Mouse (Mus musculus): ENCODE measurements around the gene Acrbp. TPM values are rescaled to one million over a fixed set of nuclear protein-coding genes. Genes with fewer than 3 reads are reported as not detected.
A peak's percentile ranks its signal among the peaks of the same experiment; 100 is the strongest.

The Acrbp gene
- total and polyA plus RNA-seq, 2 experiments from 2014 or later: 11.3 to 13.8 TPM

DNA sequence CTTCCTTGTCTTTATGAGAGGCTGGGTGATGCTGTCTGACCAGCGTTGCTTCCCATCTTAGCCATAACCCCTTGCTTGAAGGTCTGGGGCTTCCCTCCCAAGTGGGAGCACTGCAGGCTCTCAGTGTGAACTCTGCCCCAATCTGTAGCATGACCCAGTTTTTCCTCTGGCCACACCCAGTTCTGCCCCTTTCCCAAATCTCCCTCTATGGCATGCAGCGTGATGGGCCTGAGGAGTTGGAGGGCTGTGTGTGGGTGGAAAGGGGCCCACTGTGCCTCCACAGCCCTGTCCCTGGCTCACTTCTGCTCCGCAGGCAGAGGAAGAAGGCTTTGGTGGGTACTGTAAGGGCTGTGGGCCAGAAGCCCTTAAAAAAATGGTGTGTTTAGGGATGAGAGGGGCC, 49.0 kb downstream of the Acrbp start:
- Histone ChIP-seq H3K9me3 (ENCODE audit: low read length) (no peaks in the 10 kb centered on the region), H3K4me3 (ENCODE audit: low read depth, low read length) (peak overlapping the region; percentile 90), H3K27me3 (ENCODE audit: insufficient read depth, low read length) (no peaks in the 10 kb centered on the region), H3K4me1 (ENCODE audit: insufficient read depth) (peaks cover 27% of the 10 kb centered on the region), H3K27ac (ENCODE audit: low read depth, low read length) (peak overlapping the region; percentile 40; the same call in 1 of the 2 replicates), H3K4me2 (ENCODE audit: low read depth) (peak overlapping the region; percentile 85), H3K36me3 (ENCODE audit: insufficient read depth) (peaks cover 32% of the 10 kb centered on the region), H3K9ac (peak overlapping the region; percentile 83)
- TF ChIP-seq CTCF (IDR thresholded peaks at IDR 0.05; ENCODE audit: low read depth): no peak
- DNase-seq (no peak), ATAC-seq (no peak)
- 58% methylated on average over 3 of the region's 3 CpGs for WGBS

DNA sequence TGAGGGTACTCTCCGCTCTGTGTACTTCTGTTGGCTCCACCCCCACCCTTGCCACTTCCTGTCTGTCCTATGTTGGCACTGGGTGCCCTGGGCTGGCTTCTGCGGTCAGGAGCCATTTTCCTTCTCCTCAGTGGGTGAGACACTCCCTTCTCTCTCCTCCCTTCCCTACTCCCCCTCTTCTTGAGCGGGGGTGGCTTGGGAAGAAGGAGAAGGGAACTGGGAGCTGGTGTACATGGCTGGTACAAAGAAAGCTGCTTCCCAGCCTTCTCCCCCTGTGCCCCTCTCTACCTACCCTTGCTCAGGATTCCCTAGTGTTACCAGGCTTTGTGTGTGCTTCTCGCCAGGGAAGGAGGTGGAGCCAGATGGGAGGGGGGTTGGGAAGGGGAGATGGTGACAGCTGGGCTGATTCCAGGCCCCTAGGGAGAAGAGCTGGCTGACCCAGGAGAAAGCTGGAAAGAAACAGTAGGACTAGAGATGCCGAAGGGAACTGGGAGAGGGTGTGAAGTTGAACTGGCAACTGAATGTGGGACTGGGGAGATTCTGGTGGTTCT, 50.0 kb downstream of the Acrbp start:
- Histone ChIP-seq H3K27me3 (ENCODE audit: insufficient read depth, low read length) (no peaks in the 10 kb centered on the region), H3K9me3 (ENCODE audit: low read length) (no peaks in the 10 kb centered on the region), H3K4me2 (ENCODE audit: low read depth) (peak overlapping the region; percentile 85), H3K4me3 (ENCODE audit: low read depth, low read length) (peak overlapping the region; percentile 11; the same call in 1 of the 2 replicates), H3K36me3 (ENCODE audit: insufficient read depth) (peaks cover 42% of the 10 kb centered on the region), H3K27ac (ENCODE audit: low read depth, low read length) (peak overlapping the region; percentile 76), H3K4me1 (ENCODE audit: insufficient read depth) (peaks cover 27% of the 10 kb centered on the region), H3K9ac (peak overlapping the region; percentile 83)
- no peak for TF ChIP-seq CTCF (IDR thresholded peaks at IDR 0.05; ENCODE audit: low read depth)
- ATAC-seq (no peak), DNase-seq (peak; percentile 61)
- WGBS: 18% methylated on average over 5 of the region's 5 CpGs

DNA sequence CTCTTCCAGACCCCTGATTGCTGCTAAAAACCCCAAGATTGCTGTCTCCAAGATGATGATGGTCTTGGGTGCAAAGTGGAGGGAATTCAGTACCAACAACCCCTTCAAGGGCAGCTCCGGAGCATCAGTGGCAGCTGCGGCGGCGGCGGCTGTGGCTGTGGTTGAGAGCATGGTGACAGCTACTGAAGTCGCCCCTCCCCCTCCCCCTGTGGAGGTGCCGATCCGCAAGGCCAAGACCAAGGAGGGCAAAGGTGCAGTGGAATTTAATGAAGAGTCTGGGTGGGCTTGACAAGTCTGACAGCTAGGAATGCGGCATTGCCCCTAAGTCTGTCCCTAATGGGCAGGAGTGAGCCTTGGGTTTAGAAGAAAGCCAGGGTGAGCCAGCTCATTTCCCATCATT, 52.0 kb downstream of the Acrbp start:
- Histone ChIP-seq H3K4me2 (ENCODE audit: low read depth) (no peak overlapping the region), H3K9me3 (ENCODE audit: low read length) (no peaks in the 10 kb centered on the region), H3K27me3 (ENCODE audit: insufficient read depth, low read length) (no peaks in the 10 kb centered on the region), H3K36me3 (ENCODE audit: insufficient read depth) (peaks cover 61% of the 10 kb centered on the region), H3K4me3 (ENCODE audit: low read depth, low read length) (no peak overlapping the region), H3K9ac (no peak overlapping the region), H3K27ac (ENCODE audit: low read depth, low read length) (no peak overlapping the region), H3K4me1 (ENCODE audit: insufficient read depth) (peaks cover 27% of the 10 kb centered on the region)
- ATAC-seq (no peak), DNase-seq (no peak)
- no peak for TF ChIP-seq CTCF (IDR thresholded peaks at IDR 0.05; ENCODE audit: low read depth)
- WGBS: 82% methylated on average over 9 of the region's 9 CpGs

GRCm38 (mm10) chr6:125104223-125104622, 54.7 kb downstream of the Acrbp start:
- H3K4me2 ChIP-seq (ENCODE audit: low read depth): no peak overlapping the region
- H3K9me3 ChIP-seq (ENCODE audit: low read length): no peaks in the 10 kb centered on the region
- H3K27ac ChIP-seq (ENCODE audit: low read depth, low read length): no peak overlapping the region
- no peak for ATAC-seq
- TF ChIP-seq CTCF (IDR thresholded peaks at IDR 0.05; ENCODE audit: low read depth): no peak
- no peak for DNase-seq
- H3K9ac ChIP-seq: no peak overlapping the region
- no peak overlapping the region for H3K4me3 ChIP-seq (ENCODE audit: low read depth, low read length)
- WGBS: 92% methylated on average over 4 of the region's 4 CpGs
- H3K4me1 ChIP-seq (ENCODE audit: insufficient read depth): peaks cover 10% of the 10 kb centered on the region; the same call in 1 of the 2 replicates
- peaks cover 89% of the 10 kb centered on the region for H3K36me3 ChIP-seq (ENCODE audit: insufficient read depth)
- no peaks in the 10 kb centered on the region for H3K27me3 ChIP-seq (ENCODE audit: insufficient read depth, low read length)

DNA sequence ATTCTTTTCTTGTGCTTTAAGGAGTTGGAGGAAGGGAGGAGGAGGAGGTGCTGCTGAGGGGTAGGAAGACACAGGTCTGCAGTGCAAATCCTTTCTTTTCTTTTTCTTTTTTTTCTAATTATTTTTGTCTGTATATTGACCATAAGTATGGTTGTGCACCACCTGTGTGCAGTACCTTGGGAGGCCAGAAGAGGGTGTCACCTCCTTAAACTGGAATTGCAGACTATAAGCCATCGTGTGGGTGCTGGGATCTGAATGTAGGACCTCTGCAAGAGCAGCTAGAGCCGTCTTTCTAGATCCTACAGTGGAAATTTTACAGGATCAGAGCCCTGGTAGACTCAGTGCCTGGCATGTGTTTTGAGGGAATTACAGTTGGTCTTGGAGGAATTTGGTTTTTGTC, 58.2 kb downstream of the Acrbp start:
- no peaks in the 10 kb centered on the region for H3K27me3 ChIP-seq (ENCODE audit: insufficient read depth, low read length)
- no peak overlapping the region for H3K4me3 ChIP-seq (ENCODE audit: low read depth, low read length)
- DNase-seq (no peak), ATAC-seq (no peak)
- H3K4me1 ChIP-seq (ENCODE audit: insufficient read depth): no peaks in the 10 kb centered on the region
- 91% methylated on average over 2 of the region's 2 CpGs for WGBS
- H3K4me2 ChIP-seq (ENCODE audit: low read depth): no peak overlapping the region
- H3K36me3 ChIP-seq (ENCODE audit: insufficient read depth): peaks cover 97% of the 10 kb centered on the region
- H3K9me3 ChIP-seq (ENCODE audit: low read length): no peaks in the 10 kb centered on the region
- TF ChIP-seq CTCF (IDR thresholded peaks at IDR 0.05; ENCODE audit: low read depth): peak; percentile 42
- no peak overlapping the region for H3K9ac ChIP-seq
- H3K27ac ChIP-seq (ENCODE audit: low read depth, low read length): no peak overlapping the region

DNA sequence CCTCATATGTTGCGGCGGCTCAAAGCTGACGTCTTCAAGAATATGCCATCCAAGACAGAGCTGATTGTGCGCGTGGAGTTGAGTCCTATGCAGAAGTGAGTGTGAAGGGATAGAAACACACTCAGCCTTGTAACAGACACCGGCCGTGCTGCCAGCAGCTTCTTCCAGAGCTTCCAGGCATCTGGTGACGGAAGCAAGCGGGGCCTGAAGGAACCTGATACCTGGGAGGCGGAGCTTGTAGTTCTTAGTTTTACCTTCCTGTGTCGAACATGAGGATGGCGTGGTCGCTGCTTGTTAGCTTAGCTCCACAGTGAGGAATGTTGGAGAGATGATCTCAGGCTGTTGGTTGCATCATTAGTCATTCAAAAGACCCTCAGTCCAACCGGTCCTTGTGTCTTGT, 59.9 kb downstream of the Acrbp start:
- Histone ChIP-seq H3K4me1 (ENCODE audit: insufficient read depth) (no peaks in the 10 kb centered on the region), H3K9me3 (ENCODE audit: low read length) (no peaks in the 10 kb centered on the region), H3K4me3 (ENCODE audit: low read depth, low read length) (no peak overlapping the region), H3K4me2 (ENCODE audit: low read depth) (no peak overlapping the region), H3K9ac (no peak overlapping the region), H3K27ac (ENCODE audit: low read depth, low read length) (no peak overlapping the region), H3K36me3 (ENCODE audit: insufficient read depth) (peaks cover 99% of the 10 kb centered on the region), H3K27me3 (ENCODE audit: insufficient read depth, low read length) (no peaks in the 10 kb centered on the region)
- no peak for TF ChIP-seq CTCF (IDR thresholded peaks at IDR 0.05; ENCODE audit: low read depth)
- ATAC-seq (no peak), DNase-seq (no peak)
- 86% methylated on average over 14 of the region's 14 CpGs for WGBS

GRCm38 (mm10) chr6:125110927-125111326, 61.4 kb downstream of the Acrbp start:
- Histone ChIP-seq H3K4me2 (ENCODE audit: low read depth) (no peak overlapping the region), H3K4me1 (ENCODE audit: insufficient read depth) (no peaks in the 10 kb centered on the region), H3K9ac (no peak overlapping the region), H3K9me3 (ENCODE audit: low read length) (no peaks in the 10 kb centered on the region), H3K36me3 (ENCODE audit: insufficient read depth) (peaks cover 92% of the 10 kb centered on the region), H3K27me3 (ENCODE audit: insufficient read depth, low read length) (no peaks in the 10 kb centered on the region), H3K27ac (ENCODE audit: low read depth, low read length) (no peak overlapping the region), H3K4me3 (ENCODE audit: low read depth, low read length) (no peak overlapping the region)
- 80% methylated on average over 7 of the region's 7 CpGs for WGBS
- DNase-seq: peak; percentile 60
- peak; percentile 68 for ATAC-seq
- peak; percentile 65 for TF ChIP-seq CTCF (IDR thresholded peaks at IDR 0.05; ENCODE audit: low read depth)

All from forebrain, postnatal 0 days (tissue).